Mouse (Mus musculus) hindbrain, embryonic 12.5 days (tissue): Measurements from ENCODE around the gene Ntn4. TPM values are rescaled to one million over a fixed set of nuclear protein-coding genes. Genes with fewer than 3 reads are reported as not detected.

Source experiments
- ATAC-seq: fragments of 200-750 bp; cut with Nextera tagmentation; 2 replicates; pipeline ENCODE4 v1.8.0; 2017; ENCODE audit warnings: moderate TSS enrichment; ENCODE audit not compliant: low FRiP score
- H3K27ac ChIP-seq: fragments of 300-500 bp; sonication (generic); 2 replicates; pipeline ENCODE4 v1.5.1; 2016; ENCODE audit warnings: mild to moderate bottlenecking
- H3K27me3 ChIP-seq: fragments of 300-500 bp; sonication (generic); 2 replicates; pipeline ENCODE4 v1.6.1; 2016; ENCODE audit warnings: mild to moderate bottlenecking
- H3K36me3 ChIP-seq: fragments of 300-500 bp; sonication (generic); 2 replicates; pipeline ENCODE4 v1.6.1; 2016; ENCODE audit warnings: mild to moderate bottlenecking
- H3K4me1 ChIP-seq: fragments of 300-500 bp; sonication (generic); 2 replicates; pipeline ENCODE4 v1.6.1; 2016
- H3K4me2 ChIP-seq: fragments of 300-500 bp; sonication (generic); replicated peaks from 2 replicates; pipeline ENCODE4 v1.6.1; 2016; ENCODE audit warnings: mild to moderate bottlenecking
- H3K4me3 ChIP-seq: fragments of 300-500 bp; sonication (generic); 2 replicates; pipeline ENCODE4 v1.5.1; 2016; ENCODE audit warnings: mild to moderate bottlenecking
- H3K9ac ChIP-seq: fragments of 300-500 bp; sonication (generic); 2 replicates; pipeline ENCODE4 v1.6.1; 2016; ENCODE audit warnings: mild to moderate bottlenecking, moderate library complexity
- H3K9me3 ChIP-seq: fragments of 300-500 bp; sonication (generic); replicated peaks from 2 replicates; pipeline ENCODE4 v1.6.1; 2016; ENCODE audit warnings: mild to moderate bottlenecking
- WGBS: fragments of 180-500 bp; shearing (Covaris S2); methylation state at CpG from one replicate; pipeline ENCODE4 v1.1.7; 2016; 5-methylcytosine and 5-hydroxymethylcytosine counted together
- polyA plus RNA-seq: library from polyadenylated mRNA; unstranded; fragments of >200 nt; fragmentation: Nextera tagmentation; extraction: Ambion mirVana; gene quantifications from 2 replicates; pipeline ENCODE4 v1.2.1, GENCODE M21; 2016

Gene Ntn4
- polyA plus RNA-seq, 1 experiment from 2014 or later, result 3.4 TPM

DNA sequence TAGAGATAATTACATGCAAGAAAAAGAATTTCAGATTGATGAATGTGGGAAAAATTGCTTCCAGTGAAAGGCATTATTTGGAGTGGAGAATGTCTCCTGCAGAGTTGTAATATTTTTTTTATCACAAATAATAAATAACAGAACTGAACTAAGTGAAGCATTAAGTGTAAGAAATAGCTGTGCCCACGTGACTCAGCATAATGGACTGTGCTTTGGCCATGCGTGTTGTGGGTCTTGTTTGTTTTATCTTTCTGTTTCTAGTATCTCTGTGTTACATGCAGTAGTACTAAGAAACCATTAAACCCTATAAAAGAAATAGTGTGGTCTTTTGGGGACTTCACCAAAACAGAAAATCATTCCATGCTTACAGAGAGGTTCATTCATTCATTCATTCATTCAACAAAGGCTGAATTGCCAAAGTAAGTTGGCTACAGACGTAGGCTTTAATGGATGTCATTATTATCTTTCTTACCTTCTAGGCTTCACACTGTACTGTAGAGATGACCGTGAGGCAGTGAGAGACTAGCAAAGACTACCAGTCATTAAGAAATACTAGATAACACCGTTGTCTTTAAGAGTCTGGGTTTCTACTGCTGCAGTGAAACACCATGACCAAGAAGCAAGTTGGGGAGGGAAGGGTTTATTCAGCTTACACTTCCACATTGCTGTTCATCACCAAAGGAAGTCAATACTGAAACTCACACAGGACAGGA is 81.3 kb downstream of the Ntn4 start:
- Histone ChIP-seq H3K27me3 (no peaks in the 10 kb centered on the region), H3K36me3 (0 out of 2 replicates have a peak, but pooled peaks cover 6% of the 10 kb centered on the region), H3K4me3 (no peak overlapping the region), H3K9me3 (no peaks in the 10 kb centered on the region), H3K4me2 (no peak overlapping the region), H3K27ac (no peak overlapping the region), H3K9ac (no peak overlapping the region), H3K4me1 (peaks cover 13% of the 10 kb centered on the region; the same call in 1 of the 2 replicates)
- WGBS, result 87% methylated on average over 5 of the region's 5 CpGs
- ATAC-seq, result no peak

- no peak for ATAC-seq
- H3K27me3 ChIP-seq, result no peaks in the 10 kb centered on the region
- peaks cover 15% of the 10 kb centered on the region; the same call in 1 of the 2 replicates for H3K4me1 ChIP-seq
- H3K9ac ChIP-seq, result no peak overlapping the region
- no peaks in the 10 kb centered on the region for H3K9me3 ChIP-seq
- 0 out of 2 replicates have a peak, but pooled peaks cover 2% of the 10 kb centered on the region for H3K36me3 ChIP-seq
- 0 out of 2 replicates have a peak overlapping the region, but pooled peaks have one; percentile 2 for H3K4me2 ChIP-seq
- H3K4me3 ChIP-seq, result no peak overlapping the region
- WGBS, result 10% methylated on average over 11 of the region's 11 CpGs
- no peak overlapping the region for H3K27ac ChIP-seq
These were observed 83.6 kb downstream of the Ntn4 start for GRCm38 (mm10) chr10:93723942-93724542.

- Histone ChIP-seq H3K9ac (no peak overlapping the region), H3K36me3 (no peaks in the 10 kb centered on the region), H3K27me3 (no peaks in the 10 kb centered on the region), H3K4me2 (no peak overlapping the region), H3K27ac (no peak overlapping the region), H3K4me1 (peaks cover 13% of the 10 kb centered on the region; the same call in 1 of the 2 replicates), H3K9me3 (no peaks in the 10 kb centered on the region), H3K4me3 (no peak overlapping the region)
- 49% methylated on average over 5 of the region's 5 CpGs for WGBS
- no peak for ATAC-seq
These were observed 87.7 kb downstream of the Ntn4 start for GRCm38 (mm10) chr10:93728131-93728530.

DNA sequence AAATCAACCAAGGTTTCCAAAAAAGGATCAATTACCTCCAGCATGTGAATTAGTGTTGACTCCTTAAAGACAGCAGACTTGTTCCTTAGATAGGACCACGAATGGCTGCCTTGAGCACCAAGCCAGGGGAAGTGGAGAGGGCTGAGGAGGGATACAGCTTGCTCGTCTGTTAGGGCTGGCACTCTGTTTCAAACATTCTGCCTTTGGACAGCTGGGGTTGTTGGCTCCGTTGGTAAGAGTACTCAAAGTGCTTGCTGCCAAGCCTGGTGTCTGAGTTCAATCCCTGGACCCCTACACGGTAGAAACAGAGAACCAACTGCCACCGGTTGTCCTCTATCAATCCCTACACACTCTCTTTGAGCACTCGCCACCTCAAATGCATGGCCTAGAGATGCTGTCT is 90.0 kb downstream of the Ntn4 start:
- H3K36me3 ChIP-seq, result 0 out of 2 replicates have a peak, but pooled peaks cover 3% of the 10 kb centered on the region
- no peak overlapping the region for H3K9ac ChIP-seq
- no peak for ATAC-seq
- no peak overlapping the region for H3K27ac ChIP-seq
- H3K9me3 ChIP-seq, result no peaks in the 10 kb centered on the region
- WGBS, result 89% methylated on average over 6 of the region's 6 CpGs
- H3K4me3 ChIP-seq, result no peak overlapping the region
- H3K27me3 ChIP-seq, result no peaks in the 10 kb centered on the region
- no peak overlapping the region for H3K4me2 ChIP-seq
- H3K4me1 ChIP-seq, result 0 out of 2 replicates have a peak, but pooled peaks cover 2% of the 10 kb centered on the region

DNA sequence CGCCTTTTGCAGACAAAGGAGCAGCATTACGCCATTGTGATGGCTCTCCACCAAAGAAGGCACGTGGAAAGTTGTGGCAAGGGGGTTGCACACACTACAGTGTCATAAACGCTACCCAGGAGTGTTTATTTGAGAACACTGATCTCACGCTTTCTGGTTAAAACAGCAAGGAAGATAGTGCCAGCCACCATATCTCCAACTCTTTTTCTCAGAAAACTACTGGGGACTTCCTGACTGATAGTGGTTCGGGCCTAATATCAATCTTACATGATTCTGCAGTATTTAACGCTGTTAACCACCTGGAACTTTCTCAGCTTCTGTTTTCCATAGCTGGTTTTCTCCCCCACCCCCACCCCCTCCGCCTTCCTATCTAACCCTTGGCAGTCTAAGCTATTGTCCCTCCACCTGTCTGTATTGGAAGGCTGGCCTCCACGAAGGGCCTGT is 90.8 kb downstream of the Ntn4 start:
- Histone ChIP-seq H3K4me3 (no peak overlapping the region), H3K4me2 (no peak overlapping the region), H3K27me3 (no peaks in the 10 kb centered on the region), H3K36me3 (0 out of 2 replicates have a peak, but pooled peaks cover 3% of the 10 kb centered on the region), H3K27ac (no peak overlapping the region), H3K4me1 (peaks cover 5% of the 10 kb centered on the region), H3K9ac (no peak overlapping the region), H3K9me3 (no peaks in the 10 kb centered on the region)
- WGBS, result 80% methylated on average over 9 of the region's 9 CpGs
- no peak for ATAC-seq

GRCm38 (mm10) chr10:93736114-93736645 is 95.7 kb downstream of the Ntn4 start:
- peak; percentile 71 for ATAC-seq
- WGBS, result 24% methylated on average over 6 of the region's 6 CpGs

GRCm38 (mm10) chr10:93737080-93737479 is 96.6 kb downstream of the Ntn4 start:
- Histone ChIP-seq H3K9me3 (no peaks in the 10 kb centered on the region), H3K4me1 (peaks cover 7% of the 10 kb centered on the region), H3K27me3 (no peaks in the 10 kb centered on the region), H3K27ac (0 out of 2 replicates have a peak overlapping the region, but pooled peaks have one; percentile 19), H3K4me3 (no peak overlapping the region), H3K36me3 (peaks cover 19% of the 10 kb centered on the region), H3K4me2 (no peak overlapping the region), H3K9ac (no peak overlapping the region)
- 55% methylated on average over 5 of the region's 5 CpGs for WGBS
- peak; percentile 26; the same call in 1 of the 2 replicates for ATAC-seq

More at GRCm38 (mm10) chr10:93736114-93736645, 95.7 kb downstream of the Ntn4 start:
- Histone ChIP-seq H3K27ac (no peak overlapping the region), H3K36me3 (peaks cover 14% of the 10 kb centered on the region; the same call in 1 of the 2 replicates), H3K9ac (no peak overlapping the region), H3K4me1 (peaks cover 7% of the 10 kb centered on the region), H3K9me3 (no peaks in the 10 kb centered on the region), H3K4me2 (no peak overlapping the region), H3K27me3 (no peaks in the 10 kb centered on the region), H3K4me3 (no peak overlapping the region)

GRCm38 (mm10) chr10:93741446-93742096 is 101.1 kb downstream of the Ntn4 start:
- peaks cover 15% of the 10 kb centered on the region for H3K36me3 ChIP-seq
- H3K4me3 ChIP-seq, result no peak overlapping the region
- no peaks in the 10 kb centered on the region for H3K27me3 ChIP-seq
- H3K4me1 ChIP-seq, result peaks cover 2% of the 10 kb centered on the region; the same call in 1 of the 2 replicates
- no peak overlapping the region for H3K9ac ChIP-seq
- H3K4me2 ChIP-seq, result no peak overlapping the region
- no peak for ATAC-seq
- H3K27ac ChIP-seq, result 0 out of 2 replicates have a peak overlapping the region, but pooled peaks have one; percentile 5
- WGBS, result 70% methylated on average over 14 of the region's 14 CpGs
- no peaks in the 10 kb centered on the region for H3K9me3 ChIP-seq

DNA sequence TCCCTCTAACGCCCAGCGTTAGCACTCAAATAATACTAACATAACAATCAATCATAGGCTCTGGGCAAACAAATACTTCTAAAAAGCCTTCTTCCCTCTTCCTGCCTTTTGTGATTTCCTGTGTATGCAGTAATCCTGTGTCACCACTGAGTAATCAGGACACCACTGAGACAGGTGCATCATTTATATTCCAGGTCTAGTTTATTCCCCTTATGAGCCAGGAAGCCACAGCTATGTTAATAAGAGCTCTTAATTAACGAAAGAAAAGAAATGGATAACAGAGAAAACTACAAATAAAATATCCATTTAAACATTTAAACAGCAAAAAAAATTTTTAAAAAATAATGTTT is 101.6 kb downstream of the Ntn4 start:
- ATAC-seq, result no peak
- WGBS, result 83% methylated on average over 3 of the region's 3 CpGs

DNA sequence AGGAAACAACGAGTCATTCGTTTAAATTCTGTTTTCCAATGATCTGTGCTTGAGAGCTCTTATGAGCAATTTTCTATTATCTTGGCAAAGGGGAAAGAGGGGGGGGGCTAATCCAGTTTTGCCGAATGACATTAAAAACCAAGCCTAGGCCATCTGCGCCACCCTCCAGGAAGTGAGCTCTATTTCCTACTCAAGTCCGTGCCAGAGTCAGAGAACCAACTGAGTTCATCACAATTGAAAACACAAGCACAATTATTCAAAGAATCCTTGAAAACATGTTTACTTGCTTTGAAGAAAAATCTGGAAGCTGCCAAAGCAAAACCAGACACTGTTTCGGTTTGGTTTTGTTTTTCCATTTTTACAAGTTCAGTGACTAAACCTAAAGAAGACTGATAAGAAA is 102.1 kb downstream of the Ntn4 start:
- Histone ChIP-seq H3K4me1 (no peaks in the 10 kb centered on the region), H3K27ac (no peak overlapping the region), H3K27me3 (no peaks in the 10 kb centered on the region), H3K36me3 (peaks cover 15% of the 10 kb centered on the region), H3K9me3 (no peaks in the 10 kb centered on the region), H3K4me2 (no peak overlapping the region), H3K9ac (no peak overlapping the region), H3K4me3 (no peak overlapping the region)
- no peak for ATAC-seq
- WGBS, result 74% methylated on average over 6 of the region's 6 CpGs

More for the DNA sequence above, 101.6 kb downstream of the Ntn4 start:
- H3K36me3 ChIP-seq, result peaks cover 15% of the 10 kb centered on the region
- H3K9ac ChIP-seq, result no peak overlapping the region
- H3K27me3 ChIP-seq, result no peaks in the 10 kb centered on the region
- H3K4me2 ChIP-seq, result no peak overlapping the region
- no peak overlapping the region for H3K4me3 ChIP-seq
- no peaks in the 10 kb centered on the region for H3K4me1 ChIP-seq
- H3K27ac ChIP-seq, result no peak overlapping the region
- no peaks in the 10 kb centered on the region for H3K9me3 ChIP-seq

GRCm38 (mm10) chr10:93749267-93750192 is 109.0 kb downstream of the Ntn4 start:
- H3K4me2 ChIP-seq, result no peak overlapping the region
- ATAC-seq, result no peak
- no peak overlapping the region for H3K9ac ChIP-seq
- peaks cover 9% of the 10 kb centered on the region for H3K4me1 ChIP-seq
- no peak overlapping the region for H3K4me3 ChIP-seq
- no peaks in the 10 kb centered on the region for H3K27me3 ChIP-seq
- no peaks in the 10 kb centered on the region for H3K36me3 ChIP-seq
- H3K9me3 ChIP-seq, result no peaks in the 10 kb centered on the region
- no peak overlapping the region for H3K27ac ChIP-seq
- 77% methylated on average over 21 of the region's 21 CpGs for WGBS
